Mouse (Mus musculus) MEL (cell line): ENCODE results near the gene Rccd1. TPM values are rescaled to one million over a fixed set of nuclear protein-coding genes. Genes with fewer than 3 reads are reported as not detected.

Source experiments
- DNase-seq: peaks from one replicate; pipeline ENCODE4 v3.0.0; 2011; ENCODE audit warnings: low read depth, low spot score
- H3K27ac ChIP-seq: 2 replicates; pipeline ENCODE4 v1.5.1; 2012; ENCODE audit warnings: low read depth, mild to moderate bottlenecking, control low read depth, low read length, moderate library complexity; ENCODE audit not compliant: control insufficient read depth
- H3K27me3 ChIP-seq, 2 experiments: fragments of 150-350 bp in 1 of 2; sonication (generic) in 1 of 2; 2 replicates each; pipeline ENCODE4 v1.6.1; 2012; ENCODE audit warnings: low read length in 2 of 2, mild to moderate bottlenecking in 2 of 2, improper control_type of control experiment in 1 of 2, moderate library complexity in 1 of 2; ENCODE audit not compliant: insufficient read depth in 2 of 2, control insufficient read depth in 1 of 2
- H3K36me3 ChIP-seq, 2 experiments: 2 replicates each; pipeline ENCODE4 v1.6.1; 2012 to 2014; ENCODE audit warnings: low read length in 2 of 2, improper control_type of control experiment in 1 of 2, inconsistent platforms in 1 of 2, mild to moderate bottlenecking in 1 of 2; ENCODE audit not compliant: insufficient read depth in 2 of 2, control insufficient read depth in 1 of 2
- H3K4me1 ChIP-seq, 2 experiments: fragments of 150-350 bp in 1 of 2; sonication (generic) in 1 of 2; 2 replicates each; pipeline ENCODE4 v1.6.1; 2012; ENCODE audit warnings: low read length in 2 of 2, improper control_type of control experiment in 1 of 2, mild to moderate bottlenecking in 1 of 2; ENCODE audit not compliant: insufficient read depth in 2 of 2, control insufficient read depth in 1 of 2
- H3K4me3 ChIP-seq, 2 experiments: fragments of 150-350 bp in 1 of 2; sonication (generic) in 1 of 2; 2 replicates each; pipeline ENCODE4 v1.5.1; 2012; ENCODE audit warnings: low read depth in 2 of 2, low read length in 2 of 2, mild to moderate bottlenecking in 2 of 2, moderate library complexity in 2 of 2, control low read depth in 1 of 2, improper control_type of control experiment in 1 of 2; ENCODE audit not compliant: control insufficient read depth in 1 of 2, insufficient read depth in 1 of 2
- H3K79me2 ChIP-seq: 2 replicates; pipeline ENCODE4 v1.6.1; 2012; ENCODE audit warnings: mild to moderate bottlenecking, low read length, moderate library complexity; ENCODE audit not compliant: control insufficient read depth, poor library complexity, insufficient read depth
- H3K9ac ChIP-seq: 2 replicates; pipeline ENCODE4 v1.6.1; 2012; ENCODE audit warnings: low read depth, mild to moderate bottlenecking, control low read depth, low read length, moderate library complexity; ENCODE audit not compliant: control insufficient read depth, poor library complexity, severe bottlenecking
- H3K9me3 ChIP-seq: fragments of 150-350 bp; sonication (generic); replicated peaks from 2 replicates; pipeline ENCODE4 v1.6.1; 2012; ENCODE audit warnings: mild to moderate bottlenecking, low read length, improper control_type of control experiment, moderate library complexity; ENCODE audit not compliant: insufficient read depth
- CHD1 ChIP-seq: IDR thresholded peaks from 2 replicates; pipeline ENCODE4 v1.6.1; 2012; ENCODE audit warnings: low read depth, mild to moderate bottlenecking, inconsistent platforms, low read length, improper control_type of control experiment
- E2F4 ChIP-seq: IDR thresholded peaks from 2 replicates; pipeline ENCODE4 v1.6.1; 2011; ENCODE audit warnings: low read depth, low read length, improper control_type of control experiment, borderline replicate concordance
- GABPA ChIP-seq: IDR thresholded peaks from 2 replicates; pipeline ENCODE4 v1.6.1; 2012; ENCODE audit warnings: low read depth, mild to moderate bottlenecking, inconsistent platforms, low read length, improper control_type of control experiment, moderate library complexity
- GATA1 ChIP-seq: IDR thresholded peaks from 2 replicates; pipeline ENCODE4 v1.6.1; 2011; ENCODE audit warnings: low read depth, low read length, improper control_type of control experiment
- JUND ChIP-seq: IDR thresholded peaks from 2 replicates; pipeline ENCODE4 v1.6.1; 2011; ENCODE audit warnings: low read depth, mild to moderate bottlenecking, improper control_type of control experiment, low read length
- KAT2A ChIP-seq: conservative IDR thresholded peaks from 2 replicates; pipeline ENCODE4 v1.6.1; 2012; ENCODE audit warnings: low read depth, low read length, improper control_type of control experiment, inconsistent platforms
- MAX ChIP-seq: IDR thresholded peaks from 2 replicates; pipeline ENCODE4 v1.6.1; 2011; ENCODE audit warnings: low read length, improper control_type of control experiment
- MAZ ChIP-seq: IDR thresholded peaks from 2 replicates; pipeline ENCODE4 v1.6.1; 2012; ENCODE audit warnings: low read depth, mild to moderate bottlenecking, inconsistent platforms, low read length, improper control_type of control experiment
- MEF2A ChIP-seq: IDR thresholded peaks from 2 replicates; pipeline ENCODE4 v1.6.1; 2014; ENCODE audit warnings: low read depth, mild to moderate bottlenecking, inconsistent platforms, low read length, improper control_type of control experiment; ENCODE audit not compliant: poor library complexity, insufficient replicate concordance, severe bottlenecking; ENCODE audit errors: extremely low read depth
- MYB ChIP-seq: IDR thresholded peaks from 2 replicates; pipeline ENCODE4 v1.6.1; 2011; ENCODE audit warnings: mild to moderate bottlenecking, low read depth, low read length, improper control_type of control experiment
- NELFE ChIP-seq: IDR thresholded peaks from 2 replicates; pipeline ENCODE4 v1.6.1; 2011; ENCODE audit warnings: low read depth, low read length, improper control_type of control experiment
- POLR2A ChIP-seq, 2 experiments: IDR thresholded peaks; 2 replicates each; pipeline ENCODE4 v1.6.1; 2011 to 2012; ENCODE audit warnings: low read length in 2 of 2, mild to moderate bottlenecking in 2 of 2, control low read depth in 1 of 2, improper control_type of control experiment in 1 of 2, low read depth in 1 of 2, moderate library complexity in 1 of 2; ENCODE audit not compliant: control insufficient read depth in 1 of 2, insufficient read depth in 1 of 2, poor library complexity in 1 of 2
- POLR2AphosphoS2 ChIP-seq: IDR thresholded peaks from 2 replicates; pipeline ENCODE4 v1.6.1; 2011; ENCODE audit warnings: low read length, improper control_type of control experiment
- RAD21 ChIP-seq: IDR thresholded peaks from 2 replicates; pipeline ENCODE4 v1.6.1; 2011; ENCODE audit warnings: mild to moderate bottlenecking, low read depth, low read length, improper control_type of control experiment
- SMC3 ChIP-seq: IDR thresholded peaks from 2 replicates; pipeline ENCODE4 v1.6.1; 2011; ENCODE audit warnings: low read depth, low read length, improper control_type of control experiment
- TBP ChIP-seq: IDR thresholded peaks from 2 replicates; pipeline ENCODE4 v1.8.0; 2011; ENCODE audit warnings: low read depth, low read length, improper control_type of control experiment
- UBTF ChIP-seq: IDR thresholded peaks from 2 replicates; pipeline ENCODE4 v1.6.1; 2012; ENCODE audit warnings: low read depth, mild to moderate bottlenecking, inconsistent platforms, low read length, improper control_type of control experiment, moderate library complexity, borderline replicate concordance; ENCODE audit not compliant: insufficient read depth
- USF1 ChIP-seq: IDR thresholded peaks from 2 replicates; pipeline ENCODE4 v1.6.1; 2014; ENCODE audit warnings: low read depth, mild to moderate bottlenecking, inconsistent platforms, low read length, improper control_type of control experiment, moderate library complexity
- ZMIZ1 ChIP-seq: IDR thresholded peaks from 2 replicates; pipeline ENCODE4 v1.6.1; 2012; ENCODE audit warnings: low read depth, mild to moderate bottlenecking, inconsistent platforms, low read length, improper control_type of control experiment, moderate library complexity
- ZNF384 ChIP-seq: IDR thresholded peaks from 2 replicates; pipeline ENCODE4 v1.6.1; 2012; ENCODE audit warnings: low read depth, mild to moderate bottlenecking, inconsistent platforms, low read length, improper control_type of control experiment
- polyA plus RNA-seq, 2 experiments: library from polyadenylated mRNA; stranded (reverse) in 1 of 2; unstranded in 1 of 2; fragments of >175 nt in 1 of 2; fragments of >200 nt in 1 of 2; gene quantifications; 2 replicates each; pipeline versions ENCODE4 v1.2.1 to v1.2.4; 2012; ENCODE audit warnings: low replicate concordance in 2 of 2, low read depth in 1 of 2; ENCODE audit not compliant: insufficient read length in 2 of 2, insufficient read depth in 1 of 2, missing spikeins in 1 of 2
- total RNA-seq: library from RNA; depleted of rRNA; stranded (reverse); fragments of 300-350 nt; gene quantifications from 2 replicates; pipeline ENCODE4 v1.2.3, GENCODE M21; 2012; rRNA removed

Rccd1 gene
- total and polyA plus RNA-seq, 3 experiments: 16.8 to 20.2 TPM; not detected in 1

DNA sequence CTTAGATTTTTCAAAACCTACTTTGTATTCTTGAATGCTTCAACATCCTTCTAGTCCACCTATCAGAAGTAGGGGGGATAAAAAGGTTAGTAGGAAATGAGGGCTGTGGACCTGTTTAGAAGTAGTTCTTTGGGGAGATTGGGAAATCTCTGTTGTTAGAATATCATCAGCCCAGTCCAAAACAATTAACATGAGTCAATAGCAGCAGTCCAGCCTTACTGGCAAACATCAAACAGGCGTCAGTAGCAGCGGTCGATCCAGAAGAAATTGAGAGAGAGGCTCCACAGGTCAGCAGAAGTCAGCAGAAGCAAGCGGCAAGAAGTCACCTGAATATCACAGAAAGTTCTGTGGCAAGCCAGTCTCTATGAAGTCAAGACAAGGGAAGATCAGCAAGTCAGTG lies 79.4 kb downstream of the Rccd1 start:
- TF ChIP-seq ZMIZ1: no peak
- TF ChIP-seq ZNF384: no peak
- TF ChIP-seq MEF2A: no peak
- no peak for TF ChIP-seq NELFE
- no peak for TF ChIP-seq E2F4
- TF ChIP-seq MAX: no peak
- TF ChIP-seq RAD21: no peak
- TF ChIP-seq MYB: no peak
- no peak for TF ChIP-seq CHD1
- TF ChIP-seq POLR2AphosphoS2: no peak
- TF ChIP-seq POLR2A (IDR thresholded peaks at IDR 0.05; ENCODE audit: control insufficient read depth in 1 of 2, insufficient read depth in 1 of 2, low read depth in 1 of 2, low read length in 2 of 2, poor library complexity in 1 of 2): no peak
- no peak for TF ChIP-seq JUND
- TF ChIP-seq USF1: no peak
- no peak for TF ChIP-seq GATA1
- no peak for TF ChIP-seq GABPA
- no peak for TF ChIP-seq TBP
- no peak for TF ChIP-seq KAT2A
- no peak for TF ChIP-seq MAZ
- no peak for TF ChIP-seq UBTF
- TF ChIP-seq SMC3: no peak
- Histone ChIP-seq H3K36me3 (peaks cover 0 to 5% of the 10 kb centered on the region in 2 experiments; a peak in 2 of 4 replicates), H3K9me3 (no peaks in the 10 kb centered on the region), H3K27ac (no peak overlapping the region), H3K4me1 (peaks cover 0 to 3% of the 10 kb centered on the region in 2 experiments; a peak in 1 of 4 replicates), H3K4me3 (no peak overlapping the region), H3K9ac (no peak overlapping the region), H3K79me2 (no peaks in the 10 kb centered on the region; the same call in 1 of the 2 replicates), H3K27me3 (no peaks in the 10 kb centered on the region)
- no peak for DNase-seq

Other genes starting within 250 kb of the Rccd1 start
- gene Idh2, start 209.1 kb downstream of the Rccd1 start, total RNA-seq: 121 and 141 TPM in 2 replicates
- 100 to 1,000 TPM; 181 to 268 TPM for gene Idh2, start 209.1 kb downstream of the Rccd1 start, polyA plus RNA-seq
- 8.4 and 10.9 TPM in 2 replicates for gene Sema4b, start 137.6 kb downstream of the Rccd1 start, total RNA-seq
- gene Sema4b, start 137.6 kb downstream of the Rccd1 start, polyA plus RNA-seq: 10 to 100 TPM in 1 of 2 experiments, not detected in 1; 17.3 TPM
- 69.3 and 84.5 TPM in 2 replicates for gene Cib1, start 91.6 kb downstream of the Rccd1 start, total RNA-seq
- gene Cib1, start 91.6 kb downstream of the Rccd1 start, polyA plus RNA-seq: 100 to 1,000 TPM in 1 of 2 experiments, not detected in 1; 145 TPM
- 3.4 and 4.0 TPM in 2 replicates for gene Gdpgp1, start 91.6 kb downstream of the Rccd1 start, total RNA-seq
- gene Gdpgp1, start 91.6 kb downstream of the Rccd1 start, polyA plus RNA-seq: 1 to 10 TPM in 1 of 2 experiments, not detected in 1; 4.6 TPM
- 0.39 and 0.46 TPM in 2 replicates for gene Ttll13, start 78.1 kb downstream of the Rccd1 start, total RNA-seq
- gene Ttll13, start 78.1 kb downstream of the Rccd1 start, polyA plus RNA-seq: under 1 TPM in 1 of 2 experiments, not detected in 1; 0.40 TPM
- 42.8 and 48.0 TPM in 2 replicates for gene Ngrn, start 63.2 kb downstream of the Rccd1 start, total RNA-seq
- 10 to 100 TPM in 1 of 2 experiments, not detected in 1; 37.2 TPM for gene Ngrn, start 63.2 kb downstream of the Rccd1 start, polyA plus RNA-seq
- 24.9 and 27.6 TPM in 2 replicates for gene Vps33b, start 54.8 kb downstream of the Rccd1 start, total RNA-seq
- 10 to 100 TPM in 1 of 2 experiments, not detected in 1; 23.4 TPM for gene Vps33b, start 54.8 kb downstream of the Rccd1 start, polyA plus RNA-seq
- 68.5 and 71.7 TPM in 2 replicates for gene Prc1, start 30.0 kb downstream of the Rccd1 start, total RNA-seq
- gene Prc1, start 30.0 kb downstream of the Rccd1 start, polyA plus RNA-seq: 100 to 1,000 TPM in 1 of 2 experiments, 10 to 100 TPM in 1; 82.2 to 108 TPM
- gene Unc45a, start 16.6 kb upstream of the Rccd1 start, total RNA-seq: 20.3 and 28.2 TPM in 2 replicates
- 10 to 100 TPM in 1 of 2 experiments, not detected in 1; 26.1 TPM for gene Unc45a, start 16.6 kb upstream of the Rccd1 start, polyA plus RNA-seq
- gene Hddc3, start 18.6 kb upstream of the Rccd1 start, total RNA-seq: 47.6 and 58.1 TPM in 2 replicates
- gene Hddc3, start 18.6 kb upstream of the Rccd1 start, polyA plus RNA-seq: 10 to 100 TPM in 1 of 2 experiments, not detected in 1; 47.1 TPM
- 17.4 and 19.2 TPM in 2 replicates for gene Man2a2, start 46.9 kb upstream of the Rccd1 start, total RNA-seq
- 10 to 100 TPM in 1 of 2 experiments, not detected in 1; 38.6 TPM for gene Man2a2, start 46.9 kb upstream of the Rccd1 start, polyA plus RNA-seq
- gene Fes, start 63.5 kb upstream of the Rccd1 start, total RNA-seq: 1.3 and 2.7 TPM in 2 replicates
- gene Fes, start 63.5 kb upstream of the Rccd1 start, polyA plus RNA-seq: 1 to 10 TPM in 1 of 2 experiments, not detected in 1; 6.6 TPM
- gene Furin, start 81.0 kb upstream of the Rccd1 start, total RNA-seq: 11.6 and 13.7 TPM in 2 replicates
- gene Furin, start 81.0 kb upstream of the Rccd1 start, polyA plus RNA-seq: 10 to 100 TPM in 1 of 2 experiments, not detected in 1; 32.3 TPM
- gene Blm, start 210.7 kb upstream of the Rccd1 start, total RNA-seq: 24.6 and 28.5 TPM in 2 replicates
- gene Blm, start 210.7 kb upstream of the Rccd1 start, polyA plus RNA-seq: 10 to 100 TPM; 52.0 to 83.8 TPM